In the genomic region with DNA sequence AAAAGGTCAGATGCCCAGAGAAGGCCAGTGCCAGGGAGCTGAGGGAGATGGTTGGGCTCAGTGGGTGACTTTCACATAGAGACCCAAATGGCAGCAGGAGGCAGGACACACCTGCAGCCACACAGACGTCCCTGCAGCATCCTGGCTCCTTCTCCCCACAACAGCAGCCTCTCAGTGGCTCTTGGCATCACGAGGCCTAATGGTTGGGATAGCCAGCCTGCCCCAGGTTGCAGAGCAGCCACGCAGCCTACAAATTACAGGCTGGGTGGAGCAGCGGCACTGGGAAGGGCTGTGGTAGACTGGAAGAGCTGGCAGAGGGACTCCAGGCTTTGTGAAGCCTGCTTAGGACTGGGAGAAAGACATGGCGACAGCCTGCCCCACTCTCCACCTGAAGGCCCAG, we compare ENCODE assay signal across 20 mouse cellular contexts. TPM values are rescaled to one million over a fixed set of nuclear protein-coding genes. Genes with fewer than 3 reads are reported as not detected.
DNase-seq lines count a peak whose midpoint lies in the region; ATAC-seq lines count a peak whose summit lies in the region.
"Had no signal": no experiment of that assay in that cellular context is flagged by ENCODE, and none has a peak within 500 bp of the region (broad histone marks: within the 10 kb centered on the region; RNA-seq: fewer than 3 reads in every experiment).

No protein-coding gene starts in this region.

- peaks cover 22% of the 10 kb centered on the region for H3K4me1 ChIP-seq in embryonic facial prominence, embryonic 13.5 days
- H3K4me1 ChIP-seq in embryonic facial prominence, embryonic 10.5 days: peaks cover 14% of the 10 kb centered on the region
- no peaks in the 10 kb centered on the region for H3K4me1 ChIP-seq in midbrain, embryonic 11.5 days (ENCODE audit: control insufficient read depth, insufficient read depth, low read length)
- no peaks in the 10 kb centered on the region for H3K4me1 ChIP-seq in midbrain, embryonic 14.5 days (ENCODE audit: control insufficient read depth, insufficient read depth, low read length)
- H3K4me1 ChIP-seq: forebrain, embryonic 13.5 days; forebrain, embryonic 15.5 days had no signal

- H3K9me3 ChIP-seq in embryonic facial prominence, embryonic 13.5 days: no peaks in the 10 kb centered on the region
- no peaks in the 10 kb centered on the region for H3K9me3 ChIP-seq in embryonic facial prominence, embryonic 10.5 days
- H3K9me3 ChIP-seq in midbrain, embryonic 11.5 days (ENCODE audit: control insufficient read depth, low read length): no peaks in the 10 kb centered on the region
- H3K9me3 ChIP-seq in midbrain, embryonic 14.5 days (ENCODE audit: control insufficient read depth, low read length): no peaks in the 10 kb centered on the region
- H3K9me3 ChIP-seq: forebrain, embryonic 13.5 days; forebrain, embryonic 15.5 days; G1E had no signal

- no peak overlapping the region for H3K4me2 ChIP-seq in embryonic facial prominence, embryonic 13.5 days
- no peak overlapping the region for H3K4me2 ChIP-seq in midbrain, embryonic 11.5 days
- H3K4me2 ChIP-seq in midbrain, embryonic 14.5 days (ENCODE audit: low read length): no peak overlapping the region
- H3K4me2 ChIP-seq: forebrain, embryonic 13.5 days; forebrain, embryonic 15.5 days had no signal

- H3K9ac ChIP-seq in embryonic facial prominence, embryonic 13.5 days: 0 out of 2 replicates have a peak overlapping the region, but pooled peaks have one; percentile 6
- no peak overlapping the region for H3K9ac ChIP-seq in midbrain, embryonic 11.5 days (ENCODE audit: low read length)
- H3K9ac ChIP-seq in midbrain, embryonic 14.5 days (replicated peaks; ENCODE audit: low read length): no peak overlapping the region
- H3K9ac ChIP-seq: forebrain, embryonic 13.5 days; forebrain, embryonic 15.5 days; forebrain, postnatal 0 days had no signal

- no peak for ATAC-seq in embryonic facial prominence, embryonic 13.5 days (ENCODE audit: insufficient number of reproducible peaks, insufficient read depth, low FRiP score, low TSS enrichment, low read depth)
- no peak for ATAC-seq in midbrain, embryonic 11.5 days (ENCODE audit: low FRiP score)
- ATAC-seq in midbrain, embryonic 14.5 days (ENCODE audit: low FRiP score, low TSS enrichment): no peak
- ATAC-seq: activated CD4-positive, CD25-positive, alpha-beta regulatory T cell, adult 4 months; CD4-positive, CD25-positive, alpha-beta regulatory T cell, adult 4 months; forebrain, embryonic 13.5 days; forebrain, embryonic 15.5 days; forebrain, postnatal 0 days; Patski had no signal

- H3K27ac ChIP-seq in embryonic facial prominence, embryonic 13.5 days: no peak overlapping the region
- H3K27ac ChIP-seq in embryonic facial prominence, embryonic 10.5 days (replicated peaks): no peak overlapping the region
- no peak overlapping the region for H3K27ac ChIP-seq in midbrain, embryonic 11.5 days (ENCODE audit: low read depth, low read length)
- no peak overlapping the region for H3K27ac ChIP-seq in midbrain, embryonic 14.5 days (replicated peaks; ENCODE audit: low read depth, low read length)
- H3K27ac ChIP-seq: forebrain, embryonic 13.5 days; forebrain, embryonic 15.5 days had no signal

- peaks cover 5% of the 10 kb centered on the region for H3K27me3 ChIP-seq in embryonic facial prominence, embryonic 13.5 days
- peaks cover 29% of the 10 kb centered on the region; the same call in 1 of the 2 replicates for H3K27me3 ChIP-seq in embryonic facial prominence, embryonic 10.5 days (replicated peaks; ENCODE audit: low read depth, poor library complexity, severe bottlenecking)
- no peaks in the 10 kb centered on the region for H3K27me3 ChIP-seq in midbrain, embryonic 11.5 days (ENCODE audit: control insufficient read depth, insufficient read depth, low read length)
- H3K27me3 ChIP-seq in midbrain, embryonic 14.5 days (ENCODE audit: control insufficient read depth, insufficient read depth, low read length): no peaks in the 10 kb centered on the region
- H3K27me3 ChIP-seq: forebrain, embryonic 15.5 days; Patski had no signal

- no peaks in the 10 kb centered on the region for H3K36me3 ChIP-seq in embryonic facial prominence, embryonic 13.5 days
- no peaks in the 10 kb centered on the region for H3K36me3 ChIP-seq in embryonic facial prominence, embryonic 10.5 days (replicated peaks)
- no peaks in the 10 kb centered on the region for H3K36me3 ChIP-seq in midbrain, embryonic 11.5 days (ENCODE audit: control insufficient read depth, insufficient read depth, low read length)
- no peaks in the 10 kb centered on the region for H3K36me3 ChIP-seq in midbrain, embryonic 14.5 days (ENCODE audit: control insufficient read depth, insufficient read depth, low read length)
- H3K36me3 ChIP-seq: forebrain, embryonic 15.5 days; G1E had no signal

- no peak overlapping the region for H3K4me3 ChIP-seq in embryonic facial prominence, embryonic 13.5 days
- no peak overlapping the region for H3K4me3 ChIP-seq in embryonic facial prominence, embryonic 10.5 days
- no peak overlapping the region for H3K4me3 ChIP-seq in midbrain, embryonic 11.5 days (ENCODE audit: low read depth, low read length)
- H3K4me3 ChIP-seq in midbrain, embryonic 14.5 days (replicated peaks; ENCODE audit: low read depth, low read length): no peak overlapping the region
- H3K4me3 ChIP-seq: forebrain, embryonic 13.5 days; forebrain, embryonic 15.5 days had no signal

- 43% methylated on average over 5 of the region's 5 CpGs for WGBS in embryonic facial prominence, embryonic 13.5 days
- 61% methylated on average over 5 of the region's 5 CpGs for WGBS in embryonic facial prominence, embryonic 10.5 days
- WGBS in midbrain, embryonic 11.5 days: 68% methylated on average over 5 of the region's 5 CpGs
- WGBS in midbrain, embryonic 14.5 days: 61% methylated on average over 5 of the region's 5 CpGs

- peak; percentile 66 to 70 for DNase-seq in cerebellum, postnatal 10 days
- DNase-seq in cerebellum, adult 8-10 months: no peak
- no peak for DNase-seq in embryonic facial prominence, embryonic 10.5 days (ENCODE audit: low spot score)
- peak; percentile 4 for DNase-seq in midbrain, embryonic 11.5 days (ENCODE audit: low spot score, missing footprints)
- no peak for DNase-seq in midbrain, embryonic 14.5 days
- DNase-seq: adrenal gland, adult 8-10 months; adrenal gland, postnatal 14 days; adrenal gland, postnatal 36 days; B cell, adult 2 months; cerebellum, adult 11-12 months; cerebellum, adult 2 months; cerebellum, postnatal 25 days; forebrain, postnatal 0 days had no signal

RNA-seq across cellular contexts. Expression of gene Zfpm1, which starts 29.6 kb away (rescaled TPM):
- polyA plus RNA-seq in embryonic facial prominence, embryonic 13.5 days (2015; fragmentation: Nextera tagmentation; extraction: Ambion mirVana): 1.7 and 1.8 TPM in 2 replicates
- polyA plus RNA-seq in embryonic facial prominence, embryonic 10.5 days (2016; fragmentation: Nextera tagmentation; extraction: Ambion mirVana): 1.5 and 2.0 TPM in 2 replicates
- polyA plus RNA-seq in midbrain, embryonic 11.5 days (2014; fragmentation: Nextera tagmentation; extraction: Ambion mirVana): 1.6 and 1.8 TPM in 2 replicates
- polyA plus RNA-seq in midbrain, embryonic 14.5 days (2014; fragmentation: Nextera tagmentation; extraction: Ambion mirVana): 2.3 TPM in 2 replicates

Comparison
In these comparisons a context has a peak if more than half of its experiments do, and no peak if none do; other contexts are left out.
1. DNase-seq: peak in cerebellum, postnatal 10 days (2 of 2) and midbrain, embryonic 11.5 days (single experiment); none in cerebellum, adult 8-10 months (single experiment), embryonic facial prominence, embryonic 10.5 days (single experiment) and midbrain, embryonic 14.5 days (single experiment).